Mouse (Mus musculus): ENCODE data around the gene Gh. TPM values are rescaled to one million over a fixed set of nuclear protein-coding genes. Genes with fewer than 3 reads are reported as not detected.
A peak's percentile ranks its signal among the peaks of the same experiment; 100 is the strongest.

Gene Gh
- polyA plus RNA-seq, 1 experiment from 2014 or later, result not detected

GRCm38 (mm10) chr11:106286206-106286605 lies 15.5 kb downstream of the Gh start:
- ATAC-seq (no peak), DNase-seq (ENCODE audit: low read depth, low spot score) (no peak)
- in situ Hi-C loops (cut with MboI; ENCODE audit: low pct_unique_long_range_greater_than_20kb), result no loop called here
- no peaks in the 10 kb centered on the region for H3K27me3 ChIP-seq
- POLR2A ChIA-PET, result interaction anchor here (0.7 kb wide), 1 partner anchor 67 kb away, joined by 3 read pairs; no protein-coding TSS in a partner anchor
- CTCF ChIA-PET, result interaction anchor here (1.4 kb wide), 1 partner anchor 11 kb away, joined by 3 read pairs; no protein-coding TSS in a partner anchor
- no peak for TF ChIP-seq CTCF (IDR thresholded peaks at IDR 0.05)

GRCm38 (mm10) chr11:106284126-106284525 lies 17.5 kb downstream of the Gh start:
- H3K27me3 ChIP-seq, result no peaks in the 10 kb centered on the region
- POLR2A ChIA-PET, result no interaction called here
- DNase-seq (ENCODE audit: low read depth, low spot score) (no peak), ATAC-seq (no peak)
- no peak for TF ChIP-seq CTCF (IDR thresholded peaks at IDR 0.05)
- in situ Hi-C loops (cut with MboI; ENCODE audit: low pct_unique_long_range_greater_than_20kb), result loop anchor here (5.0 kb wide), 1 partner anchor 43 kb away; no protein-coding TSS in a partner anchor
- CTCF ChIA-PET, result interaction anchor here (1.3 kb wide), 1 partner anchor 207 kb away, joined by 3 read pairs; no protein-coding TSS in a partner anchor

- H3K27me3 ChIP-seq, result no peaks in the 10 kb centered on the region
- ChIA-PET POLR2A (no interaction called here), CTCF (interaction anchor here (1.3 kb wide), 1 partner anchor 208 kb away, joined by 3 read pairs; no protein-coding TSS in a partner anchor)
- DNase-seq (ENCODE audit: low read depth, low spot score), result no peak
- no peak for ATAC-seq
- in situ Hi-C loops (cut with MboI; ENCODE audit: low pct_unique_long_range_greater_than_20kb), result loop anchor here (5.0 kb wide), 1 partner anchor 44 kb away; no protein-coding TSS in a partner anchor
- TF ChIP-seq CTCF (IDR thresholded peaks at IDR 0.05), result no peak
Observed at GRCm38 (mm10) chr11:106283371-106283770, 18.3 kb downstream of the Gh start.

GRCm38 (mm10) chr11:106282452-106282851 lies 19.2 kb downstream of the Gh start:
- no peak for ATAC-seq
- CTCF ChIA-PET, result no interaction called here

GRCm38 (mm10) chr11:106276454-106276853 lies 25.2 kb downstream of the Gh start, which contains the start of gene Tcam1:
Gene Tcam1 (plus strand): TSS chr11:106276672.
- H3K27me3 ChIP-seq, result peaks cover 3% of the 10 kb centered on the region
- DNase-seq (ENCODE audit: low read depth, low spot score) (peak; percentile 41), ATAC-seq (no peak)
- ChIA-PET CTCF (interaction anchor here (0.8 to 2.0 kb wide), 9 partner anchors 11 to 57 kb away, joined by 3 to 9 read pairs (median 4); no protein-coding TSS in a partner anchor), POLR2A (no interaction called here)
- TF ChIP-seq CTCF (IDR thresholded peaks at IDR 0.05), result peak; percentile 89
- in situ Hi-C loops (cut with MboI; ENCODE audit: low pct_unique_long_range_greater_than_20kb), result no loop called here

More at GRCm38 (mm10) chr11:106282452-106282851, 19.2 kb downstream of the Gh start:
- no peak for DNase-seq (ENCODE audit: low read depth, low spot score)
- H3K27me3 ChIP-seq, result peaks cover 3% of the 10 kb centered on the region
- in situ Hi-C loops (cut with MboI; ENCODE audit: low pct_unique_long_range_greater_than_20kb), result loop anchor here (5.0 kb wide), 1 partner anchor 45 kb away; no protein-coding TSS in a partner anchor
- TF ChIP-seq CTCF (IDR thresholded peaks at IDR 0.05), result no peak
- POLR2A ChIA-PET, result no interaction called here

GRCm38 (mm10) chr11:106274971-106275411 lies 26.7 kb downstream of the Gh start:
- H3K27me3 ChIP-seq, result peaks cover 3% of the 10 kb centered on the region
- no peak for ATAC-seq
- in situ Hi-C loops (cut with MboI; ENCODE audit: low pct_unique_long_range_greater_than_20kb), result no loop called here
- TF ChIP-seq CTCF (IDR thresholded peaks at IDR 0.05), result no peak
- no peak for DNase-seq (ENCODE audit: low read depth, low spot score)
- CTCF ChIA-PET, result interaction anchor here (1.3 to 2.0 kb wide), 2 partner anchors 11 to 18 kb away, joined by 3 to 9 read pairs; no protein-coding TSS in a partner anchor
- POLR2A ChIA-PET, result interaction anchor here (0.6 to 1.0 kb wide), 2 partner anchors 26 to 127 kb away, joined by 3 read pairs; no protein-coding TSS in a partner anchor

- no peak for DNase-seq (ENCODE audit: low read depth, low spot score)
- CTCF ChIA-PET, result interaction anchor here (1.3 kb wide), 1 partner anchor 11 kb away, joined by 3 read pairs; no protein-coding TSS in a partner anchor
- POLR2A ChIA-PET, result interaction anchor here (0.6 kb wide), 1 partner anchor 127 kb away, joined by 3 read pairs; no protein-coding TSS in a partner anchor
Observed at GRCm38 (mm10) chr11:106274374-106274773, 27.3 kb downstream of the Gh start.

GRCm38 (mm10) chr11:106273811-106274210 lies 27.9 kb downstream of the Gh start:
- ATAC-seq, result no peak
- no peak for DNase-seq (ENCODE audit: low read depth, low spot score)
- in situ Hi-C loops (cut with MboI; ENCODE audit: low pct_unique_long_range_greater_than_20kb), result no loop called here
- H3K27me3 ChIP-seq, result peaks cover 3% of the 10 kb centered on the region
- ChIA-PET POLR2A (interaction anchor here (0.8 kb wide), 1 partner anchor 93 kb away, joined by 3 read pairs; no protein-coding TSS in a partner anchor), CTCF (no interaction called here)
- no peak for TF ChIP-seq CTCF (IDR thresholded peaks at IDR 0.05)

More at GRCm38 (mm10) chr11:106274374-106274773, 27.3 kb downstream of the Gh start:
- TF ChIP-seq CTCF (IDR thresholded peaks at IDR 0.05), result no peak
- peaks cover 3% of the 10 kb centered on the region for H3K27me3 ChIP-seq
- in situ Hi-C loops (cut with MboI; ENCODE audit: low pct_unique_long_range_greater_than_20kb), result no loop called here
- no peak for ATAC-seq

- H3K27me3 ChIP-seq, result peaks cover 3% of the 10 kb centered on the region
- ATAC-seq, result no peak
- in situ Hi-C loops (cut with MboI; ENCODE audit: low pct_unique_long_range_greater_than_20kb), result no loop called here
- POLR2A ChIA-PET, result interaction anchor here (0.8 to 1.4 kb wide), 3 partner anchors 11 to 93 kb away, joined by 3 to 4 read pairs (median 3); no protein-coding TSS in a partner anchor
- CTCF ChIA-PET, result no interaction called here
- no peak for DNase-seq (ENCODE audit: low read depth, low spot score)
- no peak for TF ChIP-seq CTCF (IDR thresholded peaks at IDR 0.05)
Observed at GRCm38 (mm10) chr11:106273311-106273684, 28.4 kb downstream of the Gh start.

- in situ Hi-C loops (cut with MboI; ENCODE audit: low pct_unique_long_range_greater_than_20kb), result no loop called here
- H3K27me3 ChIP-seq, result no peaks in the 10 kb centered on the region
- ATAC-seq, result peak; percentile 84
- DNase-seq (ENCODE audit: low read depth, low spot score), result peak; percentile 95
- no peak for TF ChIP-seq CTCF (IDR thresholded peaks at IDR 0.05)
- POLR2A ChIA-PET, result interaction anchor here (1.3 to 1.4 kb wide), 2 partner anchors 10 to 19 kb away, joined by 3 to 4 read pairs; no protein-coding TSS in a partner anchor
- CTCF ChIA-PET, result no interaction called here
Observed at GRCm38 (mm10) chr11:106272644-106273310, 28.9 kb downstream of the Gh start, which contains the start of gene Smarcd2. Gene Smarcd2 (minus strand): TSS chr11:106272972.

Measured in Patski (cell line).